Mouse (Mus musculus) liver, adult 2 months (tissue): ENCODE results near the gene Tbpl1.

ENCODE experiments used
- CTCF ChIP-seq: fragments of 200-500 bp; IDR thresholded peaks from 2 replicates; pipeline ENCODE4 v1.5.1; 2011; ENCODE audit warnings: low read depth, low read length, control low read depth
- POLR2A ChIP-seq: fragments of 200-500 bp; IDR thresholded peaks from 2 replicates; pipeline ENCODE4 v1.6.1; 2011; ENCODE audit warnings: low read length, control low read depth; ENCODE audit not compliant: insufficient read depth; ENCODE audit errors: extremely low read depth

DNA sequence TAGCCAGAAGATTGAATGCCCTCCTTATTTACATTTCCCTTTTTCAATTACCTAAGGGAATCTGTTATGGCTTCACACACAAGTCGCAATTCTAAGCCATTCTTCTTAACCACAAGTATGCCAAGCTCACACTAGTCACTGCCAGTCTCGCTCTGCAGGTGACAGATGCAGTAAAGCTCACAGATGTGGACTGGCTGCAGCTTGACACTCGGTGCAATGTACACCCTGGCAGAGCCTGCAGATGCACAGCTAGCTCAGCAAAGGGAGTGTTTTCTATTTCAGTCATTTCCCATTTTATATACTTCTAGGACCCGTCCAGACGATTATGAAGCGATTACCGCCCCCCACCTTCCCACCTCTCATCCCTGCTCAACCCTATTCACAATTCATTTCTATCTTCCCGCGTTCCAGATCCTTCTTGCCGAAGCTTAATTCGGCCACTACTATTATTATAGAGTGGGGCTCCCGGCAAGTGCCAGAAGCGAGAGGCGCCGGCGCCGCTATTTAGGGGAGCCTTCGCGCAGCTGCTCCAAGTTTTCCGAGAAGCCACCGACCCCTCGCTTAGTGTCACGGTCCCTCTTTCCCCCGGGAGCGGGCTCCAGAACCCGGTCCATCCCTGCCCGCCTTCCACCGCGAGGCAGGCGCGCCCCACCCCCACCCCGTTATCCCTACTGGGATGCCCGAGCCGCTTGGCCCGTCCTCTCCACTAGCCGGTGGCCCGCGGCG is 1.3 kb downstream of the Tbpl1 start:
- TF ChIP-seq CTCF: no peak
- no peak for TF ChIP-seq POLR2A
